28 mouse cellular contexts compared by ENCODE assay signal in the genomic region with DNA sequence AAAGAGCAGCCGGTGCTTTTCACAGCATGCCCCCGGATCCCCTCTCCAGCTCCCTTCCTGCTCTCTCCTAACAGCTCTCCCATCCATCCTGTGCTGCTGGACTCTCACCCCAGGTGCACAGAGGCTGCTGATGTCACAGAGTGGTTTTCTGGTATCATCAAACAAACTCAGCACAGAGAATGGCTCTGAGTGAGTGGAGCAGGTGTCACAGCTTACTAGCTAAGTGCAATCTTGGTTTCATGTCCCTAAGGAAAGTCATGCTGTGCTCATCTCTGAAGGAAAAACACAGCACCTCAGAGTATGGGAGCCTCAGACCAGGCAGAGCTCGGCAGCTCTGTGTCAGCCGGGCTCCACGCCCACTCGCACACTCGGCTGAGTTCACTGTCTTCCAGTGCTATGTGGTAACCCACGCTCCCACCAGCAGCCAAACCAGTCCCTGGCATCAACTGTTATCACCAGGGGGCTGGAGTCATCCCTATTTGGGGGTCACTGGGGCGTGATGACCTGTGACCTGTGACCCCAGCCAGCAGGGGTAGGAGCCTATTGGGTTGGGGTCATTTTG. TPM values are rescaled to one million over a fixed set of nuclear protein-coding genes. Genes with fewer than 3 reads are reported as not detected.
"Had no signal": no experiment of that assay in that cellular context is flagged by ENCODE, and none has a peak within 500 bp of the region (broad histone marks: within the 10 kb centered on the region; RNA-seq: fewer than 3 reads in every experiment).

No protein-coding gene starts in this region.

- H3K4me2 ChIP-seq: heart, embryonic 11.5 days; heart, embryonic 13.5 days; heart, embryonic 15.5 days; hindbrain, embryonic 13.5 days; hindbrain, embryonic 15.5 days; limb, embryonic 12.5 days; liver, embryonic 11.5 days had no signal

- H3K4me1 ChIP-seq: heart, embryonic 13.5 days; heart, embryonic 15.5 days had no signal

- H3K4me3 ChIP-seq: gastrocnemius, adult 2 months; heart, adult 2 months; heart, embryonic 13.5 days; heart, embryonic 15.5 days; hindbrain, embryonic 13.5 days; hindbrain, embryonic 15.5 days; layer of hippocampus, adult 2 months; left cerebral cortex, adult 2 months; limb, embryonic 10.5 days; limb, embryonic 12.5 days had no signal

- H3K9me3 ChIP-seq: heart, embryonic 15.5 days; hindbrain, embryonic 13.5 days; hindbrain, embryonic 15.5 days had no signal

- ATAC-seq: hindbrain, postnatal 0 days; intestine, embryonic 16.5 days had no signal

- H3K27ac ChIP-seq: gastrocnemius, adult 2 months; heart, adult 2 months; heart, embryonic 13.5 days; heart, embryonic 15.5 days; hindbrain, embryonic 13.5 days; hindbrain, embryonic 15.5 days; hindbrain, postnatal 0 days; layer of hippocampus, adult 2 months; left cerebral cortex, adult 2 months; limb, embryonic 10.5 days; limb, embryonic 12.5 days had no signal

- H3K36me3 ChIP-seq: heart, embryonic 13.5 days; heart, embryonic 15.5 days; hindbrain, embryonic 13.5 days; hindbrain, embryonic 15.5 days; limb, embryonic 10.5 days; limb, embryonic 12.5 days had no signal

- DNase-seq: gastrocnemius, adult 2 months; gastrocnemius, postnatal 10 days; gastrocnemius, postnatal 25 days; heart, adult 2 months; heart, postnatal 14 days; heart, postnatal 36 days; kidney, adult 11 months; kidney, adult 8-10 months; kidney, postnatal 10 days; kidney, postnatal 25 days; kidney, postnatal 4 days; liver had no signal

- H3K9ac ChIP-seq: heart, embryonic 13.5 days; heart, embryonic 15.5 days; hindbrain, embryonic 13.5 days; hindbrain, embryonic 15.5 days; limb, embryonic 12.5 days had no signal

RNA-seq across cellular contexts. Expression of a gene that starts 7.7 kb away (rescaled TPM):
- polyA plus RNA-seq: heart, adult 2 months; heart, embryonic 13.5 days; heart, embryonic 15.5 days; heart, postnatal 0 days; intestine, embryonic 14.5 days; intestine, embryonic 16.5 days; kidney, embryonic 14.5 days; kidney, embryonic 16.5 days had no signal
